Mouse (Mus musculus) olfactory bulb, adult 2 months (tissue): ENCODE results near the gene Ttf1.

ENCODE experiments used
- CTCF ChIP-seq: fragments of 200-500 bp; IDR thresholded peaks from 2 replicates; pipeline ENCODE4 v1.5.1; 2012; ENCODE audit warnings: low read depth, mild to moderate bottlenecking, low read length, moderate library complexity; ENCODE audit not compliant: insufficient read depth
- POLR2A ChIP-seq: fragments of 200-500 bp; IDR thresholded peaks from 2 replicates; pipeline ENCODE4 v1.6.1; 2012; ENCODE audit warnings: mild to moderate bottlenecking, low read depth, low read length, moderate library complexity; ENCODE audit not compliant: insufficient read depth

GRCm38 (mm10) chr2:29030048-29030734 is 29.9 kb upstream of the Ttf1 start:
- TF ChIP-seq CTCF (no peak), POLR2A (no peak)
